Mouse (Mus musculus): ENCODE data around the gene Dnah17. TPM values are rescaled to one million over a fixed set of nuclear protein-coding genes. Genes with fewer than 3 reads are reported as not detected.
A peak's percentile ranks its signal among the peaks of the same experiment; 100 is the strongest.

Gene Dnah17
- under 1 TPM; 0.09 to 0.11 TPM for total RNA-seq (2021)
- long read RNA-seq, experiment 1 = 0 reads
- long read RNA-seq, experiment 2 = 0 reads

DNA sequence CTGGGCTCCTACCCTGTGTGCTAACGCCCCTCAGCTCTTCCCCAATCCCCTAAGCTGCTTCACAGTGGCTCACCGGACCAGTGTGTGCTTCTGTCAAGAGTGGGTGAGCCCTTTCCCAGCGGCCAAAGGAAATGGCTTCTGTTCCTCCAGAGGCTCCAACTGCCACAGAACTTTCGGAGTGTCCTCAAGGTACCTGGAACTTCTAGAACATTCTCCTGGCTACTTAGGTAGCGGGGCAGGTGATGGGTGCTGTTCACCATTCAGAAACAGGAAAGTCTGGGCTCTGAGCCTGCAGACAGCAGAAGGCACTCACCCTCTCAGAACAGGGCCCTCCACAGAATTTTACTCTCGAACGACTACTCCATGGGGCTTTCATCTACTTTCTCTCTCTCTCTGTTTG lies at the start of gene Dnah17:
TSS of gene Dnah17 (minus strand) at position 101 of the 400 bp plus-strand sequence.
- DNase-seq (ENCODE audit: low spot score) = no peak

DNA sequence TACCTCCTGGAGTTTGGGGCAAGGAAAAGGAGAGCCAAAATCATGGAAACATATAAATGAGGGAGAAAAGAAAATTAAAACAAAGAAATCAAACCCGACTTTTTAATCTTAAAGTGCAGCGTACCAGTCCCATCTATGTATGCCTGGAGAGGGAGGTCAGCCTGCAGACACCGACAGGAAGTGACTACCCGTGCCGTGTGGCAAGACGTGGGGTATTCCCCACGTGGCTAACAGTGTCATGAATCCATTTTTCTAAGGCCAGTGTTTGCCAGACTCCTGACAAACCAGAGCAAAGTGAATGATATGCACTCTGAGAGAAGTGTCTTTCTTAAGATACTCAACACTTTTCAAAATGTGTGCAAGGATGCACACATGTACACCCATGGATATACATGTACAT lies 49.8 kb upstream of the Dnah17 start:
- no peak for DNase-seq (ENCODE audit: low spot score)

DNA sequence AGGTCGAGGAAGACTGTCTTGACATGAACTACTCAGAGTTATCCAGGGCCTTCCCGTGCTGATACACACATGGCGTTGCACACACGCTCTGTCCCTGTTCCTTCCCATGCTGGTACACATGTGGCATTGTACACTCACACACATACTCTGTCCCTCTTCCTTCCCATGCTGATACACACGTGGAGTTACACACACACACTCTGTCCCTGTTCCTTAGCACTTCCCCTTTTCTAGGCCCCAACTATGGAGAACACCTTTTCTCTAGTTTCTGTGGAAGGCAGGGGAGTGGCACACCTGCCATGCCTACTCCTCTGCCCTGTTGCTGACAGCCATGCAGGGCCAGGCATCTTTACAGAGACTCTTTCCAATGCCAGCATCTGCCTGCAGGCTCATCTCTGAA lies 47.8 kb upstream of the Dnah17 start:
- DNase-seq (ENCODE audit: low spot score) = no peak

DNA sequence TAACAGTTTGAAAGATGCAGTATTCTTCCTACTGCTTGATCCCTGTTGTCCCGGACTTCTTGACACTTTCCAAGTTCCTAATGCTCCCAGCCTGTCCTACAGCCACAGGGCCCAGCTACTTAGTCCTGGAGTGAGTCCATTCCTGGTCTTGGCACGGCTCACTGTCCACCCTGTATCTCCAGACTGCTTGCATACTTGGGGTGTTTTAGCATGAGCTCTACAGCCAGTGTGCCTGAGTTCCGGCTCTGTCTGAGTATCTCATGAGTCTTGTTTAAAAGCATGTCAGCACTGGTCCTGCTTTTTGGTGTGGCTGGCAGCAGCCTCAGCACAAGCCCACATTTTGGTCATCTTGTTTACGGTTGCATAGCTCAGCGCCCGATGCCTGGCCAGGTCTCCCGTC lies 44.3 kb upstream of the Dnah17 start:
- no peak for DNase-seq (ENCODE audit: low spot score)

DNA sequence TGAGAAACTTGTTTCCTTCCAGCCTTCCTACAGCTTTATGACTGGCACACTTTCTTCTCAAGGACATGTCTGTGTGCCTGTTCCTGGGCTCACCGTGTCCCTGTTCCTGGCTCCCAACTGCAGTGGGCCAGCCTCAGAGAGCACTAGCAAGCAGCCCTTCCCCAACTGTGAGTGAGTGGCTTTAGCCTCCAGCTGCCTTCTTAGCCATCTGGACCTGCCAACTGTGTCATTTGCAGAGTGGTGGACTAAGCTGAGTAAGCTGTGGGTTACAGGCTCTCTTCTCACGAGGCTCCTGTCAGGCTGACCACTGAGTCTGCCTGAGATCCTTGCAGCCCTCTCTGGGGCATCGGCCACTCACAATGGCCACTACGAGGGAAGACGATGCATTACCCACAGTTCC lies 42.3 kb upstream of the Dnah17 start:
- DNase-seq (ENCODE audit: low spot score) = no peak

DNA sequence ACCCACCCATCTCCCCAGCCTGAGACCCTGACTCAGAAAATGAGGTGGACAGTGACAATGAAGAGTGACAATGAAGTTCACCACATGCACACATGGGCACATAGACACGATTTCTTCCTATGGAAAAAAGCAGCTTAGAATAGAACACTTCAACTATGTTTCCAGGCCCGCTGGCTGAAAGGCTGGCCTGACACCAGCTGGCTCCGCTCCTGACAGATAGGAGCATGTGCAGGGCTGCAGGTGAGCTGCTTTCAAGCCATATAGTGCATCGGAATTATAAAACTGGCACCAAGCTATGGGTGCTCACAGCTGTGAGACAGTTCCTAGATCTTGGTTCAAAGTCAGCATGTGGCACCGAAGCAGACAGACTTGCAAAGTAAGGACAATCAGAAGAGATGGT lies 39.9 kb upstream of the Dnah17 start:
- DNase-seq (ENCODE audit: low spot score) = no peak

DNA sequence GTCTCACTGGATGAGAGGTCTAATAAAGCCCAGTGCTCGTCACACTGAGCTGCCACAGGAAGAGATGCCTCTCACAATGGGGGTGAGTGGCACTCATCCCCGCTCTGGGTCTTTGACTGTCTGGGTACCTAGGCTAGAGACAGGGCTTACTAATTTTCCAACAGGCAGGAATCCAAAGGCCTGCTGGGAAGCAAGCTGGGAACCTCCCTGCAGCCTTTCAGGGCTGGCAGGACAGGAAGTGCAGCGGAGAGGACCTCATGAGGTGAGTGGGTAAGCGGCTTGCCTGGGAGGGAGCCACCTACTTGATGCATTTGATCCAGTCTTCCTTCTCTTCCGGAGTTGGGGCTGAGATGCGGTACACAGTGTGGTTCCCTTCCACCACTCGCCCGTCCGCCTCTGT lies 38.3 kb upstream of the Dnah17 start:
- DNase-seq (ENCODE audit: low spot score) = no peak

DNA sequence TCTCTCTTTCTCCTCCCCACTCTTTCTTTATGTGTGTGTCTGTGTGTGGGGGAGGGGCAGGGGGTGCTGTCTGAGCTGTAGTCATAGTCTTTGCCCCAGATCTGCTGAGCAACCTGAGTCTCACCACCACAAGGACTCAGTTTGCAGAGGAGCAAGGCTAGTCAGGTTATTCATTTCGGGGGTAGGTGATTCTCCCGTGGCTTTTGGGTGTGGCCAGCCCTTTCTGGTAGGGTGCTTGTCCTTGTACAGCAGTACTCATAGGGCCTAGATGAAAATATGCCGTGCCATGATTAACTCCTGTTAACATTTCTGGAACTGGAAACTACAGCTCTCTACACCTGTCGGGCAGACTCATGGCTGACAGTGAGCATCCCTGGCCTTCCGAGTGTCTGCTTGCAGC lies 36.2 kb upstream of the Dnah17 start:
- DNase-seq (ENCODE audit: low spot score) = no peak

DNA sequence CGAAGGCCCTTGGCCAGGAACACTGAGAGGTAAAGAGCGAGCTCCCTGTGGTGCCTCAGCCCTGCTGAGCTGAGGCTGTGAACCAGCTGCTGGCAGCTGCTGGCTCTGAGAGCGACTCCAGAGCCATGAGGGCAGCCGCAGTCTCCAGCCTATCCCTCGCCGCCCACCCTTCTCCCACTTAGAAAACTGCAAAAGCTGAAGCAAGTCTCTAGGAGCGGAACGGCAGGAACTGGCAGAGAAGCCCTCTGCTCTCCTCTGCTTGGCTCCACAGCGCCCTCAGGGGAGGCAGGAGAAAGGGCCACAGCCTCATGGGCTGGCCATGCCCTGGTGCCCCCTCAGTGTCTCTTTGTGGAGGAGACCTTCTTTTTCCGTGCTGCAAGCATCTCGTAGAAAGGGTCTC lies 35.2 kb upstream of the Dnah17 start:
- no peak for DNase-seq (ENCODE audit: low spot score)

DNA sequence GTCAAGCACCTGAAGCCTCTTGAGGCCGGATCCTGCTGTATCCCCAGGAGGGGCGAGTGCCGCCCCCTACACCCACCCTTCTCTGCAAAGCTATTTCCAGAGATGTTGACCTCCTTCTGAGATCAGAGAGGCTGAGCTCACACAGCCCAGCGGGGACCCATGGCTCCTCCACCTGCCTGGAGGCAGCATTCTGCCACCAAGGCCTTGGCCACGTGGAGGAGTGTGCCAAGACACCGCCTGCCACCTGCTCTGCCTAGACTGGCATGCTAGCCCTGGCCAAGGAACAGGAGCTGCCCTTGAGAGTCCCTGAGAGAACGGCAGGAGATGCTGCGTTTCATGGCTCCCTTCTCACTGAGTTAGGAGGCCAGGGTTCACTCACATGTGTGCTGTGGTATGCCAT lies 34.1 kb upstream of the Dnah17 start:
- DNase-seq (ENCODE audit: low spot score) = no peak

DNA sequence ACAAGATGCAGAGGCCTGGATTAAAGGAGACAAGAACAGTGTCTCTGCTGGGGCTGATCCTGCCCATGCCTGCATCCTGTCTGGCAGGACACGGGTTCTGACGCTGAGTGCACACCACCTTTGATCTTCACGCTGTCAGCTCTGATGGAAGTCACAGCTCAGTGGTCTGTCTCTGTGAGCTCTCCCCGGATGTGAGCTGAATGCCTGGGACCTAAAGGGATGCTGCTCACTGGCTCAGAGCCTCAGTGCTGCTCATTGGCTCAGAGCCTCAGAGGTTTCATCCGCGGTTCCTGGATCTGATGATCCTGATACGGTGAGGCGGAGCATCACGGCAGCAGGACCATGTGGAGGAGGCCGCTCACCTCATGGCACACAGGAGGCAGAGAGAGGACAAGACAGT lies 31.8 kb upstream of the Dnah17 start:
- no peak for DNase-seq (ENCODE audit: low spot score)

DNA sequence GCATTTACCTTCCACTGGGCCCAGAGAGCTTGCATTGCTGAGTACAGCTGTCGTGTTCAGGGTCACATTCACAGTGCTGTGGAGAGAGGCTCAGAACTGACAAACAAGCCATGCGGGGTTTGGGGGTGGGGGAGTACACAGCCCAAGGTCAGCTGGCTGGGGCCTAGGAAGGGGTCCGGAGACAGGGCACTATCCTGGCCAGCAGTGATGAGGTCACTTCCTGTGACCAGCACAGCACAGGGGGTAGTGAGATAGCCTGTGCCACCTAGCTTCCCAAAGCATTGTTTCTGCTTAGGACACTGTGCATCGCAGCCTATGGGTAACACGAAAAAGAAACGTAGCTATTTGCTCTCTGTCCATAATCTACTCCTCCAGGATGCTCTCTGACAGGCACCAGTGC lies 30.8 kb upstream of the Dnah17 start:
- no peak for DNase-seq (ENCODE audit: low spot score)

DNA sequence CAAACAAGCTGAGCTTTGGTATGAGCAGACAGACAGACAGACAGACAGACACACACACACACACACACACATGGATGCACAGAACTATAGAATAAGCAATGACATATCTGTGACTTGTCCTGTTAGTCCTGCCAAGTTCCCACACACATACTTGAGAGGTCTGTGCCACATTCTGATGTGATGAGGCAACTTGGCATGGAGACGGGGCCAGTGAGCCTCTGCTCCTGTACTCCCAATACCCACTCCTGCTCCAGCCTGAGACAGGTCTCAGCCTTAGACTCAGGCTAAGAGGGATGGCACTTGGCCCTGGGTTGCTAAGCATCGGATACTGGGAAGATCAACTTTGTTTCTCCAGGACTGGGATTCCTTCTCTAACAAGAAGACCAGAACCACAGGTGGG lies 30.3 kb upstream of the Dnah17 start:
- DNase-seq (ENCODE audit: low spot score) = no peak

DNA sequence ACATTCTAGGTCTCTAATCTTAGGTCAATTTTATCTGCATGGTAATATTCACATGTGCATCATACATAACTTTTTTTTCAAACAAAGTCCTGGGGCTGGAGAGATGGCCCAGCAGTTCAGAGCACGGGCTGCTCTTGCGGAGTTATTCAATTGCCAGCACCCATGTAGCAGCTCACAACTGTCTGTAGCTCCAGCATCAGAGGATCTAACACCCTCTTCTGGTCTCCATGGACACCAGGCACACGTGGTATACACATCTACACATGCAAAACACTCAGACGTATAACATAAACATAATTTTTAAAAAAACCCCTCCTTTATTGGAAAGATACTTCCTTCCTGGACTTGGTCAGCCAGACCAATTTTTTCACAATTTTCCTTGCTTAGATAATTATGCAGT lies 28.3 kb upstream of the Dnah17 start:
- DNase-seq (ENCODE audit: low spot score) = no peak

DNA sequence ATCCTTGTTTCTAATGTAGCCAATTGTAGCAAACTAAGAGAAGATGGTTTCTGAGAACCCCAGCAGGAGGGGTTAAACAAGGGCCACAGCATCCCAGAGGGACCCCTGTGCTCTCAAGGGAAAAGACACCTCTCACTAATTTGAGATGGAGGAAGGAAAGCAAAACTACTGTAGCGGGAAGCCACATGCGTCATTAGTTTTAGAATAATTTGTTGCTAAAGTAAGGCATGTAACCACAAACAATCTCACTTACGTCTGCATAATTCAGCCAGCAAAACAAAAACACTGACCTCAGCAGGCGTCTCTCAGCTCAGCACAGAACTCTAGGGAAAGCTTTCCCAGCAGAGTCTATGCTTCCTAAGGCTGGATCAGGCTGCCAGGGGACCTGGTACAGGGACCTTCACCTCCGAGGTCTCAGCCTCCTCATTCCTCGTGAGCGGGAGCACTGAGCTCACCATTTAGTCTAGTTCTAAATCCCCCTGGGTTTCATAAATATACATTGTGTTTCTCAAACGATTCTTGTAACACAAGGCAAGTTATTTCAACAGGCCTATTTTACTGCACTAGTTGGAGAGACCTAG lies 26.1 kb upstream of the Dnah17 start:
- no peak for DNase-seq (ENCODE audit: low spot score)

DNA sequence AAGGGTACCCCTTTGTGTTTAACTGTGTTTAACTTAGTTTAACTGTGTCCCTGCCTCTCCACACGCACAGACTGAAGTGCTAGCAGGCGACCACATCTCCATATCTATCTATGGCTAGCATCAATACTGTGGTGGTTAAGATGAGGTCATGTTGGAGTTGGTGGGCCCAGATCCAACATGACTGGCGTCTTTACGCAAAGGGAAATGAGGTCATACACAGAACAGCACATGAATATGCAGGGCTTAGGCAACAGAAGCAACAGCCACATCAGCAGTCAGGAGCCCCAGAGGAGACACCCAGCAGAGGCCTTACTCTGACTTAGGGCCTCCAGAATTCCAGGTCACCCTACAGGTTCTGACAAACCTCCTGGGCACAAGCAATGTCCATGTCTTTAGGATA lies 22.5 kb upstream of the Dnah17 start:
- DNase-seq (ENCODE audit: low spot score) = no peak

DNA sequence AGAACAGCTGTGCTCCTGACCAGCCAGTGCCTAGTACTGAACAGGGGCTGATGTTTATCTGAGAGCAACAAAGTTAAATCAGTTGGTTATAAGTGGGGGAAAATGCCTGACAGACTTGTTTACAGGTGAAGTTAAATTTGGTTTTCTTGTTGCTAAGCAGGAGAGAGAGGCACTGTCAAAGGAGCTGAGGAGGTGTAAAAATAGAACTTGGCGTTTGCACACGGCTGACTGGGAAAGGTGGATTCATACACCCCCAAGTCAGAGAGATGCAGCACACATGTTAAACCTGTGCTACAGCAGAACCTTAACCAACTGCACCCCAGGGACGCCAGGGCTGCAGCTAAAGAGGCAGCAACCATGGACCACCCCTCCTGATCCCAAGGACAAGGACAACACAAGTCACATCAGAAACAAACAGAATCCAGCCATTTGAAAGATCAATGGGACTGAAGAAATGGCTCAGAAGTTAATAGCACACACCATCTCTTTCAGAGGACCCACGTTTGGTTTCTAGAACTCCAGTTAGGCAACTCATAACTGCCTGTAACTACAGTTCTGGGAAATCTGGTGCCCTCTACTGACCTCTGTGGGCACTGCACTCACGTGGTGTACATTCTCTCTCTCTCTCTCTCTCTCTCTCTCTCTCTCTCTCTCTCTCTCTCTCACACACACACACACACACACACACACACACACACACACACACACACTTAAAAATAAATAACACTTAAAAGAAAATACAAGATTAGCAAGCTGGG lies 21.2 kb upstream of the Dnah17 start:
- no peak for DNase-seq (ENCODE audit: low spot score)

DNA sequence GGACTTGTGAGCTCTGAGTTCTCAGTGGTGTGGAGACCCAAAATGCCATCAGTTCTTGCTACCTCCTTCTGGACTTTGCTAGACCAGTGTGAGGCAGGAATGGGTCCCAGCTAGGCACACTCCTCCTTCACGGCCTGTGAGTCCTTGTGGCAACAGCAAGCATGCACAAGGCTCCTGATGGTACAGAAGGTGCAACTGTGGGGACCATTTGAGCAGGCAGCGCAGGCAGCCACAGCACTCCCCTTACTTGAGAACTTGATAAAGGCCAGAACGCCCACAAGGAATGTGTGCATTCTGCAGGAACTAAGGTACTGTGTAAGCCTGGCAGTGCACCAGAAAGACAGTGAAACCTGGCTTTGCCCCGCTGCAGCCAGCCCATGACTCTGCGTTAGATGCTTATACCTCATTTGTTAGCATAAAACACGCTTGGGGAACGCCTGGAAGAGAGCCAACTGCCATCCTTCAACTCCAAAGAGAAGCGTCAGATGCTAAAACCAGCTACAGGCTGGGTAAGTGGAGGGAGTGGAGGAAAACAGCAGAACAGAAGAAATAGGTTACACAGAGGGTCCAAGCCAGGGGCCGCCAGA lies 19.8 kb upstream of the Dnah17 start:
- DNase-seq (ENCODE audit: low spot score) = no peak

DNA sequence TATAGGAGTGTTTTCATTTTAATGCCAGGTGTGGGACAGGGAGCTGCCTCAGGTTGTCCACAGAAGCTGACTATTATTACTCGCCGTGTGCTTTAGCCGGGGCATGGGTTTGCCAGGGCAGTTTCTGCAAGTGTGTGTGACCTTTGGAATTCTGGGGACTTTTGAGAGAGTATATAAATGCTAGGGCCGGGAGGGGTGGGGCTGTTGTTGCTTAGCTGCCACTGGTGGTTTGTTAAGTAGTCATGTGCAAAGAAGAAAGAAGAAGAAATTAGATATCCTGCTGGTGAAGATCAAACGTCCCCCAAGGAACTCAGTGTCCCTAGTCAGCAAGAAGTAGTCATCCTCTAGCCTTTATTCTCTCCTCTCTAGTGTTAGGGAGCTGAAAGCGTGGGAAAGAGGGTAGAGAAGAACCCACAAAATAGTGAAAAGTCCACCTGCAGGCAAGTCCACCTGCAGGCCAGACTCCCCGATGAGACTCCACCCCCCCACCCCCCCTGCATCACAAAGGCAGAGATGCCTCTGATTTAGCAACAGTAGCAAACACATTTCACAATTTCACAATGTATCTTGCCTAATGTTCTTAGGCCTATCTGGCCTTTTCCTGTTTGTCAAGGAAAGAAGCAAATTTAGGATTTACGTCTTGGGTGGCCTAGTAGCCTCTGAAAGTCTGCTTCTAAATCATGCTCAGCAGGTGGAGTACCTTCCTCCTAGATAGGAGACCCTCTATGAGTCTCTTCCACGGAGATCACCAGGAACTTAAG lies 17.6 kb upstream of the Dnah17 start:
- DNase-seq (ENCODE audit: low spot score) = no peak

DNA sequence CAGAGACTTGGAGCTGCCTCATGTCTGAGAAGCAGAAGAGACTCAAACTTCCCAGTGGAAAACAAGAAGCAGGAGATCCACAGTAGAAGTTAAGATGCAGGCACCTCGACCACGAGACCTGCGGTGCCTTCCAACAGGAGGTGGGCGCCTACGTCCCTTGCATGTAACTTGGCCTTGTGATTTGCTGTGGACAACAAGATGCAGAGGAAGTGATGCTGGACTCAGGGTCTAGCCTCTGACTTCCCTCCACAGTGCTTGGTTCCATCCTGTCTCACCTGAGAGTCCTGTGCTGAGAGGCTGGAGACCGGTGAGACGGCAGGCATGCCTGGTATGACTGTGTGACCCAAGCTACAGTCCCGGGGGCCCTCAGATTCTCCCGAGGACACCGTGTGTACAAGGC lies 16.0 kb upstream of the Dnah17 start:
- no peak for DNase-seq (ENCODE audit: low spot score)

DNA sequence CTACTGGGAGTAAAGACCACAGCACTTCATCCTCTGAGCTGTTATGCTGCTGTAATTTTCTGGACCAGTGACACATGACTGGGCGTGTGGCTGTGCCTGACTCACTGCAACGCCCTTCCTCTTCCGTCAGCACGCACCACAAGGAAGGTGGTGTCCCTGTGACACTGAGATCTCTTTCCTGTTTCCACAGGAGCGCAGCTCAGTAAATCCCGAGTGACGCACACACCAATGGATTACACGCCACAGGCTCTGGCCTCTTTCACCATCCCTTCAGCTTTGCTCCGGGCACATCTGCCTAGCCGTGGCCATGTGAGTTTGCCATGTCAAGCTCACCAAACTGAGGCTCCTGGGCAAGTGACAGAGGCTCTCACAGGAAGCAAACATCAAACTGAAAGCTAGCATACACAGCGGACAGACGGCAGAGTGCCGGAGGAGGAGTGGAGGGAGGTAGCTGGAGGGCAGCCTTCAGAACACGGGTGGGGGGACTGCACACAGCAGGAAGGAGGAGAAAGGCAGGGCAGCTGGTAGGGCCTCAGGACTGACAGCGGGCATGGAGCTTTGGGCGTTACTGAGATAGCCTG lies 15.4 kb upstream of the Dnah17 start:
- peak; percentile 39 for DNase-seq (ENCODE audit: low spot score)

DNA sequence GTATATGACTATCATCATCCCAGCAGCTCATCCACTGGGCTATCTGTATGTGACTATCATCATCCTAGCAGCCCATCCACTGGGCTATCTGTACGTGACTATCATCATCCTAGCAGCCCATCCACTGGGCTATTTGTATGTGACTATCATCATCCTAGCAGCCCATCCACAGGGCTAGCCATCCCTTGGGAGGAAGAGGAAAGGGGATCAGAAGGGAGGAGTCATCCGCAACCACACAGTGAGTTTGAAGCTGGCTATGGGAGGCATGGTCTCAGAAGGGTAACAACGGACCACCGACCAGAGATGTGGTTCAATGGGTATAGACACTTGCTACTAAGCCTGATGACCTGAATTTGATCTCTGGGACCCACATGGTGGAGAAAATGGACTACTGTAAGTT lies 14.7 kb upstream of the Dnah17 start:
- DNase-seq (ENCODE audit: low spot score) = no peak
